Mouse (Mus musculus) stomach, postnatal 0 days (tissue): ENCODE results near the gene Lmf2.

Source experiments
- CTCF ChIP-seq: IDR thresholded peaks from 2 replicates; pipeline ENCODE4 v1.5.1; 2016; ENCODE audit warnings: antibody characterized with exemption, low read depth, mild to moderate bottlenecking, moderate library complexity
- EP300 ChIP-seq: optimal IDR thresholded peaks from 2 replicates; pipeline ENCODE3; 2016; ENCODE audit warnings: antibody characterized with exemption

DNA sequence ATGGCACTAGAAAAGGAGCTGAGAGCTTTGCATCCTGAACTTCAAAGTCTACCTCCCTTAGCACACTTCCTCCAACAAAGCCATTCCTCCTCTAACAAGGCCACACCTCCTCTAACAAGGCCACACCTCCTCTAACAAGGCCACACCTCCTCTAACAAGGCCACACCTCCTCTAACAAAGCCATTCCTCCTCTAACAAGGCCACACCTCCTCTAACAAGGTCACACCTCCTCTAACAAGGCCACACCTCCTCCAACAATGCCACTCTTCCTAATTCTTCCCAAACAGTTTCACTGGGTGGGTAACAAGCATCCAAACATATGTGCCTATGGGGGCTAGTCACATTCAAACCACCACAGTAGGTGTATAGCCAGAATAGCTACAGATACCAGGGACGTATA lies 47.0 kb upstream of the Lmf2 start:
- TF ChIP-seq CTCF: no peak
- TF ChIP-seq EP300: no peak
